Mouse (Mus musculus): ENCODE measurements at regions not wholly inside any gene's neighbourhood (a gene's known extent, or its start where the extent isn't known, plus 50 kb on each side); places are given as distances from the start of the nearest gene placed in this dataset.

DNA sequence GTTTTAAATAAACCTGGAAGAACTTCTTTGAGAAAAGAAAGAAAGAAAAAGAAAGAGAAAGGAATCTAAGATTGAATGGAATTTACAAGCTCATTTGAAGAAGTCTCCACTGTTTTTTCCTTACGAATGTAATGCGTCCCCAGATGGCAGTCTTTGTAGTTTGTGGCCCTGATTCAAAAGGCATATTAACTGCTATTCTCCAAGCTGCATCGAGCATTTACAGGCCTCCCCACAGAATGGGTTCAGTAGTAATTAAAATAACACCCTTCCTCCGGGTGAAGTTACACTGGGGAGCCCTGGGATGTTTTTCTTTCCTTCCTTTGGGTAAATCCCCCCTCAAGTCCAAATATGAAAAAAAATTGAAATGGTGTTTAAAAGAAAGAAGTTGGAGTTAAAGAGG lies 211.2 kb upstream of the Ferd3l start:
- H3K27ac ChIP-seq = no peak overlapping the region
- H3K9ac ChIP-seq = no peak overlapping the region
- H3K9me3 ChIP-seq = no peaks in the 10 kb centered on the region
- 34% methylated on average over 4 of the region's 4 CpGs for WGBS
- H3K4me3 ChIP-seq = no peak overlapping the region
- no peaks in the 10 kb centered on the region for H3K36me3 ChIP-seq
- peaks cover 11% of the 10 kb centered on the region; the same call in 1 of the 2 replicates for H3K4me1 ChIP-seq
- H3K4me2 ChIP-seq (replicated peaks) = no peak overlapping the region
- no peaks in the 10 kb centered on the region for H3K27me3 ChIP-seq
- ATAC-seq (ENCODE audit: insufficient number of reproducible peaks, insufficient read depth, low FRiP score, low TSS enrichment) = no peak

DNA sequence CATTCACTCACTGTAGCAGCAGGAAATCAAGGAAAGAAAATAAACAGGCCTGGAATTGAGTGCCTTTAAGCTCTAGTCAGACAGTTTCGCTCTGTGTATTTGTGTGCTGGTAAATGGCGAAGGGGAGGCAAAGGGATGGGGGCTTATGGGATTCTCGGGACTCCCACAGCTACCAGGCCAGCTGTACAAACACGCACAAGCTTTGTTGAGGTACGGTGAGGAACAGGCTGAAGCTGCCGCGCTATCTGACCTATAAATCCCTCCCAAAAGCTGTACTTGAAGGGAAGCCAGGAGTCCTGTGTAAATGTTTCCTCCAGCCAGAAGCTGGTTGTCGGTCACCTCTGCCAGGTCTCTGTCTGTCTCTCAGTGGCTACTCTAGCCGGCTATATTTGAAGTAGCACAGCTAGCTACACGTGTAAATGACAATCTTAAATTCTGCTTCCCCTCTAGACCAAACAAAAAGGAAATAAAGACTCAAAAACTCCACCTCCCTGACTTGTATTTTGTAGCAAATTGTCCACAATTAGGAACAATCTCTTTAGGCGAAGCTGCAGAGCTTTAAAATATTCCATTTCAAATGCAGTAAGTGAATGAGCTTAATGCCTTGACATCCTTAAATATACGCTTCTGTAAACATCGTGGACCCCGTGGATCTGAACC lies 210.5 kb upstream of the Ferd3l start:
- no peak overlapping the region for H3K4me3 ChIP-seq
- peak; percentile 72; the same call in 1 of the 2 replicates for ATAC-seq (ENCODE audit: insufficient number of reproducible peaks, insufficient read depth, low FRiP score, low TSS enrichment)
- H3K27me3 ChIP-seq = no peaks in the 10 kb centered on the region
- H3K9ac ChIP-seq = no peak overlapping the region
- H3K9me3 ChIP-seq = no peaks in the 10 kb centered on the region
- WGBS = 12% methylated on average over 14 of the region's 14 CpGs
- H3K4me2 ChIP-seq (replicated peaks) = peak overlapping the region; percentile 32
- H3K27ac ChIP-seq = peak overlapping the region; percentile 67; the same call in 1 of the 2 replicates
- H3K36me3 ChIP-seq = no peaks in the 10 kb centered on the region
- H3K4me1 ChIP-seq = peaks cover 11% of the 10 kb centered on the region; the same call in 1 of the 2 replicates

DNA sequence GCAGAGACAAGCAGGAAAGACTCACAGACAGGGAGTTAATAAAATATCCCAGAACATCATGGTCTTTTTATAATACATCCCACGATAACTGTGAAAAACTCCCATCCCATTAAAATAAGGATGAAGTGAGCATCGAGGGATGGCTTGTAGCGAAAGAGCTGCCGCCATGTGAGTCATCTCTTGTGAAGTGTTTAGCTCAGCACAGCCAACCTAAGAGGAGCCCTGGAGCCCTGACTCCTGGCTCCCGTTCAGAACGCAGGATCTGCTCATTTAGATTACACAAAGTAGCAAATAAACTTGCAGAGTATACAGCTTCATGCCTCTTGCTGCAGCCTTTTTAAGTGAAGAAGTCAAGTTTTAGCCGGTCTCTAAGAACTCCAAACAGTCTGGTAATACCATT lies 209.2 kb upstream of the Ferd3l start:
- no peak overlapping the region for H3K9ac ChIP-seq
- WGBS = 66% methylated on average over 7 of the region's 7 CpGs
- H3K4me3 ChIP-seq = no peak overlapping the region
- H3K4me2 ChIP-seq (replicated peaks) = no peak overlapping the region
- no peaks in the 10 kb centered on the region for H3K36me3 ChIP-seq
- H3K4me1 ChIP-seq = peaks cover 11% of the 10 kb centered on the region; the same call in 1 of the 2 replicates
- H3K27me3 ChIP-seq = no peaks in the 10 kb centered on the region
- no peak overlapping the region for H3K27ac ChIP-seq
- ATAC-seq (ENCODE audit: insufficient number of reproducible peaks, insufficient read depth, low FRiP score, low TSS enrichment) = no peak
- H3K9me3 ChIP-seq = no peaks in the 10 kb centered on the region

DNA sequence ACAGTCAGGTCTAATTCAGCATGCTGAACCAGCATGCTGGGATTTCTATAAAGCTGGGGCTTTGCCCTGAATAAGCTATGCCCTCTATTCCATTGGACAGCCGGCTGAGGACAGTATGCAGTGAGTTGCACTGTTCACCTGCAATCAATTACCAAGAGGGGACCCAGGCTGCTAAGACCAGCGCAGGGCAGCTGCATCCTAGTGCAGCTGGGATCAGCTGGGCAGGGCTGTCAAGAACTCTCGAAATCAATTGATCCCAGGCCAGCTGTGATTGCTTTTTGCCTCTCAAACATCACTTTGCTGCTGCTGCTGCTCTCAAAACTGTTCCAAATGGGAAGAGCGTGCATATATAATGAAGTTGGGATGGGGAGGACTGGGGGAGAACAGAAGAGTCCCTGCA lies 196.3 kb upstream of the Ferd3l start:
- Histone ChIP-seq H3K27me3 (no peaks in the 10 kb centered on the region), H3K9me3 (no peaks in the 10 kb centered on the region), H3K27ac (no peak overlapping the region), H3K4me1 (peaks cover 5% of the 10 kb centered on the region), H3K4me2 (replicated peaks) (peak overlapping the region; percentile 11; the same call in 1 of the 2 replicates), H3K4me3 (no peak overlapping the region), H3K36me3 (no peaks in the 10 kb centered on the region), H3K9ac (no peak overlapping the region)
- WGBS = 22% methylated on average over 4 of the region's 4 CpGs
- ATAC-seq (ENCODE audit: insufficient number of reproducible peaks, insufficient read depth, low FRiP score, low TSS enrichment) = 0 out of 2 replicates have a peak, but pooled peaks have one; percentile 72

DNA sequence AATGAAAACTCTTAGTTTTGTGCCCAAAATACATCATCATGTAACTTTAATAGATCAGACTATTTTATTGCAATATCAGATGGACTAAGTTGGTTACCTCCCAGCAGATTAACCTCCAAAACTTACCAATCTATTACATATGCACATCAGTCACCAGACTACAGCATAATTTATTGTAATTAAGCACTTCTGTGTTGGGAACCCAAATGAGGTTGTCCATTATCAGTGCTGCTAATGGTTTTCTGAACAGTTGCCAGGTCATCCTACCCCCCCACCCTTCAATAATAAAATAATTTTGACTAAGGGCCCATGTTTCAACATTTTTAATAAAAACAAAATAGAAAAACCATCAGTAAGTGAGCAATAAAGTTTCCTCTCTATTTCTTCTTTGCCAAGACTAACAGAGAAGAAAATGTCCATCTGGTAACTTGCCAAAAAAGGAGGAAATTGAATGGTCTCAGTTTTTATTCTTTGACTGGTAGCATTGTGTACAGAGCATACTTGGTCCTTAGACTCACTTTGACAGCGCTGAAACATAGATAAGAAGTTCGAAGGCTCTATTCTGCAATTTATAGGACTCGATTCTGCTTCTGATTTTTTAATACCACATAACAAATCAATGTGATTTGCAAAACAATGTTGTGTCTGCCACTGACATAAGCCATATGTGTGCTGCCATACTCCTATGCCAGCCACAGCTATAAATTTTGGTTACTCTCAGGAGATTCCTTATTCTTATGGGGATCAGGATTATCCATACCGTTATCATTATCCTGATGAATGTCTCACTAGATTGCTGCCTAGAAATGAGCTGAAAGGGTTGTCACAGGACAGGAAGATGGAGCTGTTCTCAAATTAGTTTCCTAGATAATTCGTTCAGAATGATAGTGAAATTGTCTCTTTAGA lies 152.4 kb upstream of the Ferd3l start:
- ATAC-seq (ENCODE audit: insufficient number of reproducible peaks, insufficient read depth, low FRiP score, low TSS enrichment) = no peak
- H3K9ac ChIP-seq = no peak overlapping the region
- H3K4me2 ChIP-seq (replicated peaks) = no peak overlapping the region

DNA sequence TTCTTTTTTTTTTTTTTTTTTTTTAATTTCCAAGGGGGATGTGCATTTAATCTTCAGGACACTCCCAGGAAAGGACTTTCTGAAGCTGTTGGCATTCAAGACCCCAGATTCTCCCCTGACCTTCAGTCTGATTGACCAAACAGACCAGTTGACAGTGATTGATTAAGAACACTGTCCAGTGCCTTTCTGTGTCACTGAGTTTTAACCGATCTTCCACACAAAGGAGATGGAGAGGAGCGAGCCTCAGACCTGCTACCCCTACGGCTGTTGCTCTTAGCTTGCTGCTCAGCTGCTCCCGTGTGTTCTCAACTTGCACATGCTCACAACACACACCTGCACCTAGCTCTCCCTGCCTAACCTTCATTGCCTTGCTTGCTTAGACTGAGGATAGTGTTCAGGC lies 149.7 kb upstream of the Ferd3l start:
- H3K36me3 ChIP-seq = no peaks in the 10 kb centered on the region
- ATAC-seq (ENCODE audit: insufficient number of reproducible peaks, insufficient read depth, low FRiP score, low TSS enrichment) = no peak
- H3K4me2 ChIP-seq (replicated peaks) = no peak overlapping the region
- WGBS = 57% methylated on average over 4 of the region's 4 CpGs
- H3K9ac ChIP-seq = no peak overlapping the region
- H3K27ac ChIP-seq = no peak overlapping the region
- peaks cover 11% of the 10 kb centered on the region; the same call in 1 of the 2 replicates for H3K4me1 ChIP-seq
- no peak overlapping the region for H3K4me3 ChIP-seq
- no peaks in the 10 kb centered on the region for H3K27me3 ChIP-seq
- no peaks in the 10 kb centered on the region for H3K9me3 ChIP-seq

More for the DNA sequence above, 152.4 kb upstream of the Ferd3l start:
- Histone ChIP-seq H3K27ac (no peak overlapping the region), H3K27me3 (no peaks in the 10 kb centered on the region), H3K4me1 (peaks cover 4% of the 10 kb centered on the region; the same call in 1 of the 2 replicates), H3K9me3 (no peaks in the 10 kb centered on the region), H3K36me3 (no peaks in the 10 kb centered on the region), H3K4me3 (no peak overlapping the region)
- WGBS = 71% methylated on average over 5 of the region's 5 CpGs

DNA sequence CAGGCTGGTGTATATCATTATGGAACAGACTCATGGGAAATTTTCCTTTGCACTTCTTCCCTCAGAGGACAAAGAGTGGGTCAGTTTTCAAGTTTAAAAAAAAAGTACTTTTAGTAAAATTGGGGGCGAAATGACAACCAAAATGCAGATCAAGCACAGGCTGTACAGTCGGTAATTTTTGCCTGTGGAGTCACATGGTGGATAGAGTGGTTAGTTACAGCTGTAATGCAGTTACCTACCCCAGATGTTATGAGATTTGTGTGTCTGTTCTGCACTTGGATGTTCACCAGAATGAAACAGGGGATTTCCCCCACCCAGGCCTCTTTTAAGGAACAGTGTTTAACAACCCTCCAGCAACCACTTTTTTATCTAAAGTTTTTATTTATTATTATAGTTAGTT lies 148.3 kb upstream of the Ferd3l start:
- WGBS = 50% methylated on average over 2 of the region's 2 CpGs
- no peak for ATAC-seq (ENCODE audit: insufficient number of reproducible peaks, insufficient read depth, low FRiP score, low TSS enrichment)
- H3K27me3 ChIP-seq = no peaks in the 10 kb centered on the region

DNA sequence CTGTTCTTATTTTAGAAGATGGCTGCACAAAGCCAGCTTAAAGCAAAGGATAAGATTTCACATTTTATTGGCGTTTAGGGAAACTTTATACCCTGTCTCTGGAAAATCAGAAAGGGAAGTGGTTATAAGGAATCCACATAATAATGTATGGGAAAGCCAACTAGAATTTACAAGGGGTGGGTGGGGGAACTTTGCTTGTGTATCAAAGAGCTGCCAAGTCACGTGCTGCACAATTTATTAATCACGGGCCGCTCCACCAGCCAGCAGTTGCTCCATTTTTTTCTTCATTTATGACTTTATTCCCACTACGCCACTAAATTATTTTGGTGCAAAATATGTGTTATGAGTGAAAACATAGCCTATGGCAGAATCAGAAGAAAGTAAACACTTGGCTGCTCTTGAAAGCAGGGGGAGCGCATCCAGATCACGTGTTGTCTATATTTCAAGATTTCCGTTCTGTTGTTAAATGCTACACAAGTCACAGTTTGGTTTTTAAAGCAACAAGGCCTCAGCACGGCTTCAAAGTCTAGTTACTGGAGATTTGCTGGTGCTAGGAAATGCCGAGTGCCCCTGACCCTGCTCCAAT lies 123.9 kb upstream of the Ferd3l start:
- Histone ChIP-seq H3K9me3 (no peaks in the 10 kb centered on the region), H3K4me1 (peaks cover 5% of the 10 kb centered on the region; the same call in 1 of the 2 replicates), H3K27me3 (no peaks in the 10 kb centered on the region), H3K27ac (0 out of 2 replicates have a peak overlapping the region, but pooled peaks have one; percentile 23), H3K36me3 (no peaks in the 10 kb centered on the region), H3K9ac (no peak overlapping the region), H3K4me2 (replicated peaks) (no peak overlapping the region), H3K4me3 (no peak overlapping the region)
- no peak for ATAC-seq (ENCODE audit: insufficient number of reproducible peaks, insufficient read depth, low FRiP score, low TSS enrichment)
- WGBS = 56% methylated on average over 10 of the region's 10 CpGs

More for the DNA sequence above, 148.3 kb upstream of the Ferd3l start:
- Histone ChIP-seq H3K9ac (no peak overlapping the region), H3K27ac (no peak overlapping the region), H3K4me2 (replicated peaks) (no peak overlapping the region), H3K4me1 (peaks cover 14% of the 10 kb centered on the region; the same call in 1 of the 2 replicates), H3K4me3 (no peak overlapping the region), H3K9me3 (no peaks in the 10 kb centered on the region), H3K36me3 (no peaks in the 10 kb centered on the region)

DNA sequence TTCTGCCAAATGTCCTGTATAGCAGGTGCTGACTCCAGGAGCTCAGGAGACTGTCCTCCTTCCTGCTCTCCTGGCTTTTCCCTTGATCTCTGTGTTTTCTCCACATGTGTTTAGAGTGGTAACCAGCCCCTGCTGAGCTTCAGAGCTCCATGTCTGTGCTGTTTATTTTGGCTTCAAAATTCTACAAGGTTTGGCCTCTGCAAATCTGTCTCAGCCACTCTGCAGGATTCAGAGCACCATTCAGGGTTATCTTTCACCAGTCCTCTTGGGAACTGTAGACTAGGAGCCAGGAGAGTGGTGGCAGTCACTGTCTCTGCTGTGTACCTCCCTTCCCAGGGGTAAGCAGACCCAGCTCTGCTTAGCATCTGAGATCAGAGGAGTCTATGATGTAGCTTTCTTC lies 102.7 kb upstream of the Ferd3l start:
- Histone ChIP-seq H3K9me3 (no peaks in the 10 kb centered on the region), H3K36me3 (no peaks in the 10 kb centered on the region), H3K27ac (no peak overlapping the region), H3K4me3 (no peak overlapping the region), H3K27me3 (no peaks in the 10 kb centered on the region), H3K4me2 (replicated peaks) (no peak overlapping the region), H3K4me1 (no peaks in the 10 kb centered on the region), H3K9ac (no peak overlapping the region)
- ATAC-seq (ENCODE audit: insufficient number of reproducible peaks, insufficient read depth, low FRiP score, low TSS enrichment) = no peak

DNA sequence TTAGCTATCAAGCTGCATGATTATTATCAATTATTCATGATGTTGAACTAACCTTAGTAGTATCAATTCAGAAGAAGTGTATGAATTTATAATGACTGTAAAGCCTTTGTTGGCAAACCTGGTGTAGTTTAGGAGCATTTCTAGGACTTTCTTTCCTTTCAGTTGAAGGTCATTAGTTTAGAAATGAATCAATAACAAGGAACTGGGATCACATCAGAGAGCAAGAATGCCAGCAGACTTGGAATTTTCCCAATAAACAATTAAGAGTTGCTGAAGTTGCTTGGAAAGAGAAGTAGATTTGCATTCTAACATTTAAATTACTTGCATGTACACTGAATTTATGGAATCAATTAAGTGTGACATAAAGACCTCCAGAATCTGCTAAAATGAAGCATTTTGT lies 79.1 kb upstream of the Ferd3l start:
- Histone ChIP-seq H3K27me3 (no peaks in the 10 kb centered on the region), H3K4me2 (replicated peaks) (no peak overlapping the region), H3K9ac (no peak overlapping the region), H3K4me3 (no peak overlapping the region), H3K4me1 (no peaks in the 10 kb centered on the region), H3K27ac (no peak overlapping the region), H3K9me3 (no peaks in the 10 kb centered on the region), H3K36me3 (no peaks in the 10 kb centered on the region)
- ATAC-seq (ENCODE audit: insufficient number of reproducible peaks, insufficient read depth, low FRiP score, low TSS enrichment) = no peak

DNA sequence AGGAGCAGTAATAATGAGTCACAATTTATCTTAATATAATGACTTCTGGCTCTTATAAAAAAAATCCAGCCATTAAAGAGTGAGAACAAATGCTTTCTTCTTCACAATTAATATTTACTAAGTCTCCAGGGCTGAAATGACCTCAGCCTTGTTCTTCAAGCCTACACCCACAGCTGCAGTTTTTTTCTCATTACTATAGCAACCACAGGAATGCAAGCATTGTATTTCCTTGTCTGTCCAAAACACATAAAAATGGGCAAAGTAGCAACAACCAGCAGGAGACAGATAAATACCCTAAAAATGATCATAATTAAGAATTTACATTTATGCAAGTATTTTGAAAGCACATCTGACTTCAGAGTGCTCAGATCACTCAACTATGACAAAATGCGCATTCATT lies 76.5 kb upstream of the Ferd3l start:
- no peak overlapping the region for H3K4me2 ChIP-seq (replicated peaks)
- no peak overlapping the region for H3K4me3 ChIP-seq
- no peak overlapping the region for H3K27ac ChIP-seq
- no peaks in the 10 kb centered on the region for H3K9me3 ChIP-seq
- no peaks in the 10 kb centered on the region for H3K27me3 ChIP-seq
- 69% methylated on average over 1 of the region's 1 CpGs for WGBS
- H3K9ac ChIP-seq = no peak overlapping the region
- no peaks in the 10 kb centered on the region for H3K4me1 ChIP-seq
- H3K36me3 ChIP-seq = no peaks in the 10 kb centered on the region
- no peak for ATAC-seq (ENCODE audit: insufficient number of reproducible peaks, insufficient read depth, low FRiP score, low TSS enrichment)

Measured in embryonic facial prominence, embryonic 12.5 days (tissue).